Mouse (Mus musculus) embryonic fibroblast, embryonic 13.5 days (primary cell): ENCODE results near the gene Syngap1. TPM values are rescaled to one million over a fixed set of nuclear protein-coding genes. Genes with fewer than 3 reads are reported as not detected.

ENCODE experiments used
- H3K27ac ChIP-seq: 2 replicates; pipeline ENCODE4 v1.5.1; 2012; ENCODE audit warnings: low read length, control low read depth, inconsistent platforms; ENCODE audit not compliant: insufficient read depth
- H3K4me1 ChIP-seq: 2 replicates; pipeline ENCODE4 v1.6.1; 2011; ENCODE audit warnings: low read length; ENCODE audit not compliant: control insufficient read depth, insufficient read depth
- H3K4me3 ChIP-seq: 2 replicates; pipeline ENCODE4 v1.5.1; 2011; ENCODE audit warnings: mild to moderate bottlenecking, control low read depth, low read length; ENCODE audit not compliant: insufficient read depth
- CTCF ChIP-seq: IDR thresholded peaks from 2 replicates; pipeline ENCODE4 v1.5.1; 2011; ENCODE audit warnings: mild to moderate bottlenecking, control low read depth, low read length, moderate library complexity, borderline replicate concordance; ENCODE audit not compliant: insufficient read depth
- POLR2A ChIP-seq: IDR thresholded peaks from 2 replicates; pipeline ENCODE4 v1.6.1; 2011; ENCODE audit warnings: low read depth, mild to moderate bottlenecking, control low read depth, low read length, moderate library complexity
- polyA plus RNA-seq: library from polyadenylated mRNA; stranded (reverse); fragments of >200 nt; gene quantifications from 2 replicates; pipeline ENCODE4 v1.2.4, GENCODE M21; 2011; ENCODE audit warnings: low read depth; ENCODE audit not compliant: missing spikeins, insufficient read length

Gene Syngap1
- polyA plus RNA-seq, 1 experiment, result 52.2 TPM

- Histone ChIP-seq H3K4me1 (no peaks in the 10 kb centered on the region), H3K27ac (no peak overlapping the region), H3K4me3 (no peak overlapping the region)
- TF ChIP-seq POLR2A (no peak), CTCF (no peak)
Observed at GRCm38 (mm10) chr17:27021076-27021475, 80.0 kb downstream of the Syngap1 start.

- no peak overlapping the region for H3K27ac ChIP-seq
- no peak overlapping the region for H3K4me3 ChIP-seq
- TF ChIP-seq POLR2A, result no peak
- TF ChIP-seq CTCF, result no peak
- no peaks in the 10 kb centered on the region for H3K4me1 ChIP-seq
Observed at GRCm38 (mm10) chr17:27021736-27022135, 80.7 kb downstream of the Syngap1 start.

Other genes with a start within 250 kb of the Syngap1 start
- gene Crebrf, start 225.6 kb upstream of the Syngap1 start, polyA plus RNA-seq, result 14.4 TPM in 2 replicates
- 22.8 and 22.9 TPM in 2 replicates for gene Bnip1, start 160.2 kb upstream of the Syngap1 start, polyA plus RNA-seq
- not detected in 2 replicates for gene Nkx2-5, start 96.2 kb upstream of the Syngap1 start, polyA plus RNA-seq
- gene Kifc5b, start 24.2 kb upstream of the Syngap1 start, polyA plus RNA-seq, result 6.6 and 7.2 TPM in 2 replicates
- gene Phf1, start 8.2 kb upstream of the Syngap1 start, polyA plus RNA-seq, result 10.9 and 12.0 TPM in 2 replicates
- 80.0 and 90.5 TPM in 2 replicates for gene Cuta, start 1.7 kb upstream of the Syngap1 start, polyA plus RNA-seq
- gene Zbtb9, start 31.9 kb downstream of the Syngap1 start, polyA plus RNA-seq, result 7.3 and 8.6 TPM in 2 replicates
- gene Bak1, start 87.8 kb downstream of the Syngap1 start, polyA plus RNA-seq, result 106 and 114 TPM in 2 replicates
- 15.7 and 31.1 TPM in 2 replicates for gene Itpr3, start 116.1 kb downstream of the Syngap1 start, polyA plus RNA-seq
- gene Uqcc2, start 192.7 kb downstream of the Syngap1 start, polyA plus RNA-seq, result 148 and 168 TPM in 2 replicates
- gene Ip6k3, start 226.5 kb downstream of the Syngap1 start, polyA plus RNA-seq, result not detected in 2 replicates